Mouse (Mus musculus) kidney, postnatal 0 days (tissue): ENCODE results near the gene Abcb9. TPM values are rescaled to one million over a fixed set of nuclear protein-coding genes. Genes with fewer than 3 reads are reported as not detected.

Source experiments
- ATAC-seq: fragments of 200-750 bp; cut with Nextera tagmentation; replicated peaks from 2 replicates; pipeline ENCODE4 v1.8.0; 2017; ENCODE audit warnings: low read depth, moderate number of reproducible peaks, moderate TSS enrichment, moderate library complexity; ENCODE audit not compliant: low FRiP score
- DNase-seq: peaks from one replicate; pipeline ENCODE4 v3.0.0-alpha.2; 2016; ENCODE audit warnings: low spot score
- H3K27ac ChIP-seq: fragments of 300-500 bp; sonication (generic); 2 replicates; pipeline ENCODE4 v1.5.1; 2014; ENCODE audit warnings: mild to moderate bottlenecking
- H3K27me3 ChIP-seq: fragments of 300-500 bp; sonication (generic); 2 replicates; pipeline ENCODE4 v1.6.1; 2014; ENCODE audit warnings: low read length, mixed read lengths; ENCODE audit not compliant: insufficient read depth
- H3K36me3 ChIP-seq: fragments of 300-500 bp; sonication (generic); 2 replicates; pipeline ENCODE4 v1.6.1; 2014; ENCODE audit warnings: low read length, mixed read lengths; ENCODE audit not compliant: insufficient read depth
- H3K4me1 ChIP-seq: fragments of 300-500 bp; sonication (generic); replicated peaks from 2 replicates; pipeline ENCODE4 v1.6.1; 2014; ENCODE audit warnings: antibody characterized with exemption, low read length, mixed read lengths; ENCODE audit not compliant: insufficient read depth
- H3K4me2 ChIP-seq: fragments of 300-500 bp; sonication (generic); 2 replicates; pipeline ENCODE4 v1.6.1; 2014; ENCODE audit warnings: mild to moderate bottlenecking, low read length, moderate library complexity, mixed read lengths
- H3K4me3 ChIP-seq: fragments of 300-500 bp; sonication (generic); replicated peaks from 2 replicates; pipeline ENCODE4 v1.5.1; 2014; ENCODE audit warnings: low read depth, low read length
- H3K9ac ChIP-seq: fragments of 300-500 bp; sonication (generic); 2 replicates; pipeline ENCODE4 v1.6.1; 2014; ENCODE audit warnings: low read depth, low read length
- H3K9me3 ChIP-seq: fragments of 300-500 bp; sonication (generic); replicated peaks from 2 replicates; pipeline ENCODE4 v1.6.1; 2016; ENCODE audit warnings: low read length, inconsistent platforms, mixed read lengths
- CTCF ChIP-seq: IDR thresholded peaks from 2 replicates; pipeline ENCODE4 v1.5.1; 2016; ENCODE audit warnings: antibody characterized with exemption, low read depth, mild to moderate bottlenecking, moderate library complexity
- WGBS: fragments of 180-500 bp; shearing (Covaris S2); extraction: QIAGEN DNeasy Blood & Tissue Kit; methylation state at CpG from one replicate; pipeline ENCODE4 v1.1.7; 2014; 5-methylcytosine and 5-hydroxymethylcytosine counted together
- polyA plus RNA-seq: library from polyadenylated mRNA; unstranded; fragments of >200 nt; fragmentation: Nextera tagmentation; extraction: Ambion mirVana; gene quantifications from 2 replicates; pipeline ENCODE4 v1.2.1, GENCODE M21; 2015

Gene Abcb9
- polyA plus RNA-seq, 1 experiment from 2014 or later, result 3.3 TPM

DNA sequence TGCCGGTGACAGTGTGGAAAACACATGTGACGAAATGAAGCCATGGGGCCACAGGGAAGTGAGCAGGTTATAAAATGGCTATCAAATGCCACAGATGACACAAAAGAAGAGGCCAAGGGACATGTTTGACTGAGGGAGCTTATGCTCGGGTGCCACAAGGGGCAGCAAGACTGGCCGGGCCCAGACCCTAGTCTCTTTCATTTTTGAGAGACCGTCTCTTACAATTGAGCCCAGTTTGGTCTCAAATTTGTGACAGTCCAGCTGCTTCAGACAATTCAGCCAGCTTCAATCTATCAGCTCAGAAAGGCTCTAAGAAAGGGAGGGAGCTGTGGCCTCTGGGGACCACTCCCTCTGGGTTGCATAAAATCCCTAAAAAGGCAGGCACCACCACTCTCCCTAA lies 69.0 kb downstream of the Abcb9 start:
- TF ChIP-seq CTCF, result no peak
- no peak for ATAC-seq
- Histone ChIP-seq H3K4me3 (no peak overlapping the region), H3K9ac (peak overlapping the region; percentile 23; the same call in 1 of the 2 replicates), H3K27me3 (no peaks in the 10 kb centered on the region), H3K4me1 (peaks cover 42% of the 10 kb centered on the region), H3K9me3 (no peaks in the 10 kb centered on the region), H3K4me2 (no peak overlapping the region), H3K27ac (peak overlapping the region; percentile 62), H3K36me3 (no peaks in the 10 kb centered on the region)
- 83% methylated on average over 5 of the region's 5 CpGs for WGBS
- no peak for DNase-seq

DNA sequence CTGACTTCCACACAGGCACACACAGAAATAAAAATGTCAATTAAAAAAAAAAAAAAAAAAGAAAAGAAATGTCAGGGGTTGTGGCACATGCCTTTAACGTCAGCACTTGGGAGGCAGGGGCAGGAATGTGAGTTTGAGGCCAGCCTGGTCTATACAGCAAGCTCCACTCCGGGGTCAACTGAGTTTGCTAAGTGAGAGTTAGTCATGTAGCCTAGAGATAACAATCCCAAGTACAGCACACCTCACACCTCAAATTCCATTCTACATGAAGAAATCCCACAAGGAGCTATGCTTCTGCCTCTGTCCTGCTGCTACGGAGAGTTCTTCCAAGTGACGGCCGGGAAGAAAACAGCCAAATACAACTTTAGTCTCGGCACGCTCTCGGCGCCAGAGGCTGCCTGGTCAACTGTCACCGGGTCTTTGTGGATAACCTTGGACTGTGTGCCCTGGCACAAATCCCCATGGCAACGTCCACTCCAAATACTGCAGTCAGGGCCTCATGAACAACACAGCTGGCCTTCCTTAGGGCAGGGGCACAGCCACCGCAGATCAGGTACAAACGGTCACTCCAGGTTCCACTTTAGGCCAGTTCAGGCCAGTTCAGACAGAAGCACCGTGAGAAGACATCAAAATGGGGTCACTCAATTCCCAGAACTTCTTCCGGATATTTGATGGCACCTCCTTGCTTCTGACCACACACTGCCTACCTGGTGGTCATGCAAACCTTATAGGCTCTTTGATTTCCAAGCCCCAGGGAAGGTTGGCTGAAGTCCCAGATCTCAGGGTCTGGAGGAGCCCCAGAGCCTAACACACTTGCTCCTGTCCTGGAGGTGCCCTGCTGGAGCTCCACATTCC lies 69.8 kb downstream of the Abcb9 start:
- no peak for DNase-seq
- Histone ChIP-seq H3K4me2 (no peak overlapping the region), H3K36me3 (no peaks in the 10 kb centered on the region), H3K9me3 (no peaks in the 10 kb centered on the region), H3K9ac (peak overlapping the region; percentile 23; the same call in 1 of the 2 replicates), H3K27ac (peak overlapping the region; percentile 62), H3K4me1 (peaks cover 42% of the 10 kb centered on the region), H3K27me3 (no peaks in the 10 kb centered on the region), H3K4me3 (no peak overlapping the region)
- peak; percentile 85 for ATAC-seq
- no peak for TF ChIP-seq CTCF
- WGBS, result 61% methylated on average over 15 of the region's 15 CpGs

DNA sequence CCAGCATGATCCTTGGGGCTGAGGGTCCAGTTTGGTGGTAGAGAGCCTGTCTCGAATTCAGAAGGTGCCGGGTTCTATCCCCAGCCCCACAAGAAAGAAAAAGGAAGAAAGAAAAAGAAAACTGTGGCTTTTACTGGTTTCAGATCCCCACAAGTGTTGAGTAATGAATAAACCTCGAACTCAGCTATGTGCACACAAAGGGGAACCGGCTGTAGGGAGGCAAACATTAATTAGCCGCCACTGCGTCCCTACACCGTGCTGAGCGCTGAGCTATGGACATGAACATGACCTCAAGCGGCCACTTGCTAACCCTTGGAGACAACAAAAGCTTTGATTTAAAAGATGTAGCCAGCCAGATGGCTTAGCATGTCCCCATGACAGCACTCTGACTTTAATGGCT lies 70.5 kb downstream of the Abcb9 start:
- ATAC-seq (no peak), DNase-seq (no peak)
- H3K36me3 ChIP-seq, result no peaks in the 10 kb centered on the region
- no peak for TF ChIP-seq CTCF
- H3K4me2 ChIP-seq, result no peak overlapping the region
- 39% methylated on average over 9 of the region's 9 CpGs for WGBS
- no peak overlapping the region for H3K9ac ChIP-seq
- H3K9me3 ChIP-seq, result no peaks in the 10 kb centered on the region
- H3K27ac ChIP-seq, result peak overlapping the region; percentile 62
- H3K4me1 ChIP-seq, result peaks cover 38% of the 10 kb centered on the region
- no peaks in the 10 kb centered on the region for H3K27me3 ChIP-seq
- H3K4me3 ChIP-seq, result no peak overlapping the region

DNA sequence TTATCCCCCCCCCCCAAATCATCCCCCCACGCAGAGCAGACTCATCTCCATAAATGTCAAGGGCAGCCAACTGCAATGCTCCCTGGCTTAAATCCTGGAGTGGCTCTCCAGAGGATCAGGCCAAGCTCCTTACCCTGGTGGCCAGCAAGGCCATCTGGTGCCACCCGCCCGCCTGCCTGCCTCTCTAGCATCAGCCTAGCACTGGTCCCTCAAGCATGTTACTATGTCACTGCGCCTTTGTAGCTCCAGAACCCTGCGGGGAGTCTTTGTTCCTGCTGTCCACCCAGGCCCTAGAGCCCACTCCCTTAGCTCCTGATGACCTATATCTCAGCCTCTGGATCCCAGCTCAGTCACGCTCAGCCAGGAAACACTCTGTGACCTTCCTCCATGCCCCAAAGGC lies 70.9 kb downstream of the Abcb9 start:
- Histone ChIP-seq H3K4me2 (no peak overlapping the region), H3K9ac (no peak overlapping the region), H3K4me3 (no peak overlapping the region), H3K27me3 (no peaks in the 10 kb centered on the region), H3K36me3 (no peaks in the 10 kb centered on the region), H3K27ac (peak overlapping the region; percentile 62), H3K9me3 (no peaks in the 10 kb centered on the region), H3K4me1 (peaks cover 34% of the 10 kb centered on the region)
- 61% methylated on average over 6 of the region's 6 CpGs for WGBS
- DNase-seq (no peak), ATAC-seq (no peak)
- TF ChIP-seq CTCF, result no peak

DNA sequence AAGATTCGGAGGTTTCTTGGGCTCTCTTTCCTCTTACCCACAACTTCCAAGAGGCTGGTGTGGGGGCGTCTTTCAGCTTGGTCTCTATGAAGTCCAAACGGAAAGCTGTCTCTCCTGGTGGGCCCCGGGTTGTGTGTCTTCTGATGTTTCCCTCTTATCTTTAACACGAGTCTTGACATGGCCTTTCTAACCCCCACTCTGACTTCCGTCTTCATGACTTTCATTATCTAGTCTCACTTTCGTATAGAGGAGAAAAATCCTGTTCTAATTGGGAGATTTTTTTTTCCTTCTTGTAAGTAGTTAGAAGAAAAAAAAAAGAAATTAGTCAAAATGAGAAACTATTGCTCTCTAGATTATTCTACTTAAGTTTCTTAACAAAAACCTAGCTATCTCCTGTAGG lies 73.2 kb downstream of the Abcb9 start:
- Histone ChIP-seq H3K4me1 (peaks cover 32% of the 10 kb centered on the region; the same call in 1 of the 2 replicates), H3K4me3 (no peak overlapping the region), H3K27me3 (no peaks in the 10 kb centered on the region), H3K4me2 (no peak overlapping the region), H3K36me3 (no peaks in the 10 kb centered on the region), H3K27ac (no peak overlapping the region), H3K9me3 (no peaks in the 10 kb centered on the region), H3K9ac (no peak overlapping the region)
- WGBS, result 75% methylated on average over 7 of the region's 7 CpGs
- ATAC-seq (no peak), DNase-seq (no peak)
- TF ChIP-seq CTCF, result no peak

DNA sequence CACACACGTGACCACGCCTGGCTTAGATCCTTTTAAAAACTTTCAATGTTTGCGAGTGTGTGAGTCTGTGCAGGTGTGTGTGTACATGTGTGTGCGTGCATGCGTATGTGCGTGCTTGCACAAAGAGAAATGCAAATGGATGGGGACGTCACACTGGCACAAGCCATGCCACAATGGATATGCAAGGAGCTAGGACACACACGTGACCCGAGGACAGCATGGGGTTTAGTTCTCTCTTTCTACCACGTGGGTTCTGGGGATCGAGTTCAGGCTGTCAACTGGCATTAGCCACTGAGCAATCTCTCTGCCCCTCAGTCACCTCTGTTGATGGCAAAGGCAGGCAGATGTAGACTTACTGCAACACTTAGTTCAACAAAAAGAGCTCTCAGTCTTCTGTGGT lies 73.9 kb downstream of the Abcb9 start:
- DNase-seq (no peak), ATAC-seq (no peak)
- no peaks in the 10 kb centered on the region for H3K9me3 ChIP-seq
- no peaks in the 10 kb centered on the region for H3K27me3 ChIP-seq
- H3K27ac ChIP-seq, result no peak overlapping the region
- H3K9ac ChIP-seq, result no peak overlapping the region
- 88% methylated on average over 11 of the region's 11 CpGs for WGBS
- H3K4me1 ChIP-seq, result peaks cover 32% of the 10 kb centered on the region; the same call in 1 of the 2 replicates
- no peak for TF ChIP-seq CTCF
- no peaks in the 10 kb centered on the region for H3K36me3 ChIP-seq
- H3K4me3 ChIP-seq, result no peak overlapping the region
- H3K4me2 ChIP-seq, result no peak overlapping the region
